Mouse (Mus musculus) lung, postnatal 0 days (tissue): ENCODE measurements at regions not wholly inside any gene's neighbourhood (a gene's known extent, or its start where the extent isn't known, plus 50 kb on each side); places are given as distances from the start of the nearest gene placed in this dataset.

Source experiments
- CTCF ChIP-seq: IDR thresholded peaks from 2 replicates; pipeline ENCODE4 v1.5.1; 2016; ENCODE audit warnings: antibody characterized with exemption, mild to moderate bottlenecking
- EP300 ChIP-seq: IDR thresholded peaks from 2 replicates; pipeline ENCODE4 v1.6.1; 2016; ENCODE audit warnings: antibody characterized with exemption, mild to moderate bottlenecking, control low read depth

- TF ChIP-seq EP300 = no peak
- no peak for TF ChIP-seq CTCF
Observed at GRCm38 (mm10) chr10:67717506-67717905, 168.8 kb upstream of the Ado start.
